Mouse (Mus musculus): Measurements from ENCODE around the gene Hsd3b7.

DNA sequence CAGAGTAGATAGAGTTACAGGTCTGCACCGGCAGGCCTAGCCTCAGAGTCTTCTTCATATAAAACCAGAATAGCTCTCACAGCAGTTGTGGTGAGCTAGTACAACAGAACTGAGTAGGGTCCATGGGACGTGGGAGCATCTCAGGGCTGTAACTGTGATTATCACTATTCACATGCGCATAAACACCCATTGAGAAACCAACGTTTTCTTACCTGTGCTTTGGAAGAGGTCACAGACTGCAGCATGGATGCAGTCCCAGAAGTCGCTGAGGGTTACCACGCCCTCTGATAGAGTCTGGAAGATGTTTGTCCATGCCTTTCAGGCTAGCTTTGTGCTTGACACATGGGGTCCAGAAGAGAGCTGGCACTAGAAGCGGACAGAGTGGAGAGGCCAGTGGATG, 46.7 kb upstream of the Hsd3b7 start:
- TF ChIP-seq EP300 (IDR thresholded peaks at IDR 0.05; ENCODE audit: low read depth) (no peak), CTCF (IDR thresholded peaks at IDR 0.05; ENCODE audit: low read depth) (no peak)
